Mouse (Mus musculus) forebrain, embryonic 15.5 days (tissue): Measurements from ENCODE around the gene Tcp11x2. TPM values are rescaled to one million over a fixed set of nuclear protein-coding genes. Genes with fewer than 3 reads are reported as not detected.

Experiments
- polyA plus RNA-seq: library from polyadenylated mRNA; unstranded; fragments of >200 nt; fragmentation: Nextera tagmentation; extraction: Ambion mirVana; gene quantifications from 2 replicates; pipeline ENCODE4 v1.2.1, GENCODE M21; 2015

Gene Tcp11x2
- polyA plus RNA-seq, 1 experiment from 2014 or later: not detected

Other genes with a start within 250 kb of the Tcp11x2 start
- not detected in 2 replicates for gene AV320801, start 199.2 kb downstream of the Tcp11x2 start, polyA plus RNA-seq
- gene Nxf7, start 95.0 kb downstream of the Tcp11x2 start, polyA plus RNA-seq: not detected in 2 replicates
- not detected in 2 replicates for gene Prame, start 66.1 kb downstream of the Tcp11x2 start, polyA plus RNA-seq
- gene Tmsb15a, start 31.5 kb upstream of the Tcp11x2 start, polyA plus RNA-seq: not detected in 2 replicates
- 12.2 and 12.6 TPM in 2 replicates for gene Armcx5, start 48.9 kb upstream of the Tcp11x2 start, polyA plus RNA-seq
- 123 and 133 TPM in 2 replicates for gene Gprasp1, start 48.9 kb upstream of the Tcp11x2 start, polyA plus RNA-seq
- gene Bhlhb9, start 103.8 kb upstream of the Tcp11x2 start, polyA plus RNA-seq: 94.1 and 104 TPM in 2 replicates
- 100 and 121 TPM in 2 replicates for gene Gprasp2, start 145.2 kb upstream of the Tcp11x2 start, polyA plus RNA-seq